Mouse (Mus musculus) right cerebral cortex, postnatal 4 days (tissue): ENCODE results near the gene Slamf7.
A peak's percentile ranks its signal among the peaks of the same experiment; 100 is the strongest.

Source experiments
- DNase-seq: peaks from one replicate; pipeline ENCODE4 v3.0.0-alpha.2; 2022

Slamf7 gene

GRCm38 (mm10) chr1:171635696-171636095 is 17.1 kb downstream of the Slamf7 start:
- no peak for DNase-seq

DNA sequence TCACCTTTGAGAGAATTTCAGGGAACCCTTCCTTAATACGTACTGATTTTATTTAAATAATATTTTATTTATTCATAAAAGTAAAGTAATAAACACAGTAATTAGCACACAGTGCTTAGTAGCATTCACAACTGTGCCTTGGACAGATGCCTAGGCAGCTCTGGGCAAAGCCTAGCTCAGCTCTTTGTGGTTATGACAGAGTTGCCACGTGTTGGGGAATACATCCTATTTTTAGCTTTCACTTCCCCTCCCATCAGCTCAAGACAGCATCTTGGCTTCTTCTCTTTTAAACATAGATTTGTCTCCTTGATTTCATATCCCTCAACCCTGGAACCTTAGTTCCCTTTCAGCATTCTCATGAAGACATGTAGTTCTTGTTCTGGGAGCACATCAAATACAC is 21.4 kb downstream of the Slamf7 start:
- peak; percentile 16 for DNase-seq

DNA sequence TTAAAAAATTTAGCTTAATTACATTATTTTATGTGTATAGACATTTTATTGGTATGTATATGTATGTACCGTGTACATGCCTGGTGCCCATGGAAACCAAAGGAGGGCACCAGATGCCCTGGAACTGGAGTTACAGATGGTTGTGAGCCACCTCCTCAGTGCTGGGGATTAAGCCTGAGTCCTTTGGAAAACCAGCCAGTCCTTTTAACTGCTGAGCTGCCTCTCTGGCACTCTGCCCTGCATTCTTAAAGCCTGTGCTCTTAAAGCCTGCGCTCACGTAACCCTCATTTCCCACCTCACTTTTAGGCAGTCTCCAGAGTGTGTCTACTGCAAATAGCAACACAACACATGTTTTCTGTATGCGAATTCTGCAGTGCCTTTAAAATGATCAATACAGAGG is 21.9 kb downstream of the Slamf7 start:
- no peak for DNase-seq

- DNase-seq, result no peak
Observed at GRCm38 (mm10) chr1:171630041-171630440, 22.8 kb downstream of the Slamf7 start.

DNA sequence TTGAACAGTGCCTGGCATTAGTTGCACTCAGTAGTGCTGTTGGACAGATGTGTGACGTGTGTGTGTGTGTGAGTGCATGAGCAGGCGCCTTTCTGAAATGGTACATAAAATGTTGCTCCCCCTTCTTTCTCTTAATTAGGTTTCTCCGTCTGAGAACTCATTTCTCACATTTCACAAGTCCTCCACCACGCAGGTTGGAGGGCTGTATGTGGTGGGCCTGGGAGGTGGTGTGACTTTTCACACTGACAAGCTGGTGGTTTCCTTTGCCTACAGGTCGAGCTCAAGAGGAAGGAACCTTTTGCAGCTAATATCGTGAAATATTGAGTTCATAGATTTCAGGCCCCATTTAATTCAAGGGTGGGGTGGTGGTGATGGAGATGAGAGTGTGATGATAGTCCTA is 23.7 kb downstream of the Slamf7 start:
- no peak for DNase-seq

DNA sequence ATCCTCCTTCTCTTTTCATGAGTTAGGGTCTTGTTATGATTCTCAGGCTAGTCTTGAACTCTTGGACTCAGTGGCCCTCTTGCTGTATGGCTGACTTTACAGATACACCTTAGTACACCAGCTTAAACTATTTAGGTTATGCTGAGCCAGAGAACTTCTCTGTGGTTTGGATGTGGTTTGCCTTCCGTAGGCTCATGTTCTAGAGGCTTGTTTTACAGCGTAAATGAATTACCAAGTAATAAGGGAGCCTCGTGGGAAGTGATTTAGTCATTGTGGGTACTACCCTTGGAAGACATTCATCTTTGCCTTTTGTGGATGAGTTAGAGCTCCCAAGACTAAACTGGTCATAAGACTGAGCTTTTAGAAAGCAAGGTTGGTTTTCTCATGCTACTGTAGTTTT is 25.0 kb downstream of the Slamf7 start:
- DNase-seq, result no peak

- no peak for DNase-seq
Observed at GRCm38 (mm10) chr1:171620091-171620490, 32.7 kb downstream of the Slamf7 start.

DNA sequence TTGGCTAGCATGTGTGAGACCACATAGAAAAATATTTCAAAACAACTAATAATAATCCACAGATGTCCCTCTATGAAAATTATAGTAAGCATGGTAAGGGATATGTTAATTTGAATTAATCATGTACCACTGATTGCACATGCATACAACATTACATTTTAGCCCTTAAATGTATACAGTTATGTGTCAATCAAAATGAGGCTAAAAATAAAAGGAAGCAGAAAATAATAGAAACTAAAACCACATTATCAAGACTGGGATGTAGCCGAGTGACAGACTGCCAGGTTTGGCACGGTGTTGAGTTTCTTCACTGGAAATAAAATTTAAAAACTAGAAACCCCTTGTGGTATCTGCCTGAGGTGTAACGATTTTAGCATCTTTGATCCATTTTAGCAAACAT is 33.2 kb downstream of the Slamf7 start:
- no peak for DNase-seq

- DNase-seq, result no peak
Observed at GRCm38 (mm10) chr1:171619001-171619400, 33.8 kb downstream of the Slamf7 start.

DNA sequence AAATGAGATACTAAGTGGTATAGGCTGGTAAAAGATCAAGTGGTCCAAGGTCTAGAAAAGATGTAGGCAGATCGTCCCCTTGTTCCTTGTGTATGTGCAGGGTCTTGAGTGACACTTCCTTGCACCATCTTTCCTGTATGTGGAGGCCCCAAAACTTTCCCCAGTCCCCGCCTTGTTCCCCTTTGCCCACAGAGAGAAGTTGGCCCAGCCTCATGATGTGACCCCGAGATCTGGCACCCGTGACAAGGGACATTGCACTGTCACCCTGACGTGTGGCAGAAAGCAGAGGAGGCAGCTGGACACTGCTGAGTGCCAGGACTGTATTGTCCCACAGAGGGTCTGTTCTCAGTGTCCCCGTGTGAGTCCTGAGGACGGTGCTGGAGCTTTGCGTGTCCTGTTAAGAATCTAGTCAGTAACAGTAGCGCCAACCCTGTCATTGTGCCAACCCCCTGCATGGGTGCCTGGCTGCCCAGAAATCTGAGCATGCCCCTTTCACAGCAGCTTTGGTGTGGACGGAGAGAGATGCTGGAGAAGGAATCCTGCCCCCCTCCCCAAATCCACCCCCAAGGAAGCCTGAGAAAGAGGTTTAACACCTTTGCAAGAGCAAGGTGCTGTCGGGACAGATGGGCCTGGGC is 35.8 kb downstream of the Slamf7 start:
- no peak for DNase-seq

DNA sequence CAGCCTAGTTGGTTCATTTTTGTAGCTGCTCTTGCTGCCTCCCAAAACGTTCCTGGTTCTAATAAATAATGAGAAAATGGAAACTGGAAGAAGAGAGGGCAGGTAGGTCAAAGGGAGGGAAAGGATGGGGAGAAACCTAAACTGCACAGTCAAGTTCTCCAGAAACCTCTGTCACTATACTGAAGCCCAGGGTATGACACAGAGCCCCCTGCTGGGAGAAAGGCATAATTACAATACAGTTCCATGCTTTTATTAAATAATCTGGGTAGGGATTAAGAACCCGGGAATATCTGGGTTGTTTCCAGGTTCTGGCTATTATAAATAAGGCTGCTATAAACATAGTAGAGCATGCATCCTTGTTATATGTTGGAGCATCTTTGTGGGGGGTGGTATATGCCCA is 38.9 kb downstream of the Slamf7 start:
- no peak for DNase-seq

DNA sequence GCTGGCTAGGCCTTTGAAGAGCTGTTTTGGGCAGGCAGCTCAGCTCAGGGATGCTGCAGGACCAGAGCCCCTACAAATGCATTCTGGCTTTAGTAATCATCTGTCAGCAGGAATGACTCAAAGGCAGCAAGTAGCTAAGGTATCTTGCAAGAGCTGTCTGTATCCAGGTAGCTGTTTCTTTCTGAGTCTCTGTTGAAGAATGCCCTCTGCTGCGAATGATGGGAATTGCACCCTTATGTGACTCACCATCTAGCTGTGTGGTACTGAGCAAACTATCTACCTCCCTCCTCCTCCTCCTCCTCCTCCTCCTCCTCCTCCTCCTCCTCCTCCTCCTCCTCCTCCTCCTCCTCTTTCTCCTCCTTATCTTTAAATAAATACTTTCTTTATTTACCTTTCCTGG is 42.1 kb downstream of the Slamf7 start:
- DNase-seq, result no peak

DNA sequence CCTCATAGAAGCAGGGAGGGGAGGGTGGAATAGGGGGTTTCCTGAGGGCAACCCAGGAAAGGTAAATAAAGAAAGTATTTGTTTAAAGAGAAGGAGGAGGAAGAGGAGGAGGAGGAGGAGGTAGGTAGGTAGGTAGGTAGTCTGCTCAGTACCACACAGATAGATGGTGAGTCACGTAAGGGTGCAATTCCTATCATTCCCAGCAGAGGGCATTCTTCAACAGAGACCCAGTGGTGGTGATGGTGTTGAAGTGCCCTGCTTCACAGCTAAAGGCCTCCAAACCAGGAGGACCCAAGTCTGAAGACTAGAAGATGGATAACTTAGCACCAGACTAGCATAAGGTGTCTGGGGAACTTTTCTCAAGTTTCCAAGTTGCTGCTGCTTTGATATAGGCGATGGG is 42.8 kb downstream of the Slamf7 start:
- no peak for DNase-seq

DNA sequence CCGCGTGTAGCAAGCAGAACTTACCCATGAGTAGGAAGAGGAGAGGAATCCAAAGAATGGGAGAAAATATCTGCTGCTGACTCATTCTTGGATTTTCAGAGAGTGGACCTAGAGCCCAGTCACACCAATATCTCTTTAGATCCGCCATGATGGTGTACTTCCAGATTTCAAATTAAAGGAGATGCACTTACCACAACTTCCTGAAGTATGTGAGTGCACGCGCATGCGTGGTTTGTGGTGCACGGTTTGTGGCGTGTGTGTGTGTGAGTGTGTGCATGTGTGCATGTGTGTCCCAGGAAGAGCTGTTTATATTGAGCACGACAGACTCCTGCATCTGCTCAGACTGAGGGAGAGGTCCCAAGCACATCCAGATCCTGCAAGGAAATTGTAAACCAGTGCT is 45.7 kb downstream of the Slamf7 start, which contains the start of gene Ly9:
Gene Ly9, minus strand, starts transcription at position 235 of the 400 bp plus-strand sequence.
- DNase-seq, result no peak

- no peak for DNase-seq
Observed at GRCm38 (mm10) chr1:171606656-171607055, 46.2 kb downstream of the Slamf7 start.

DNA sequence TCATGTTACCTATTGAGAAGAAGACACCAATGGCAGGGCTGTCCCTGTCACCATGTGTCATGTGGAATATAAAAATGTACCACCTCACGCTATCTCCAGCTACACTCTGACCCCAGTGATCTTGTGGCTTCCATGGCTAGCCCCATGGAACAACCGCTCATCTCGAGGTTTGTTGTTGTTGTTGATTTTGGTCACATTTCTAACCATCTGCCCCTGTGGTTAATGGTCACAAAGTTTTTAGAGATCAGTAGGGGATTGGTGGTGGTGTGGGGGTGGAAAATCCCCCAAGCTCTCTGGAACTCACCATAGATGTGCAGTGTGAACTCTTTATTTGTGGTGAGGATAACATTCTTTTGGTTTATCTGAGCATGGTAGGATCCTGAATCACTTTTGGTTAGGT is 48.1 kb downstream of the Slamf7 start:
- no peak for DNase-seq

DNA sequence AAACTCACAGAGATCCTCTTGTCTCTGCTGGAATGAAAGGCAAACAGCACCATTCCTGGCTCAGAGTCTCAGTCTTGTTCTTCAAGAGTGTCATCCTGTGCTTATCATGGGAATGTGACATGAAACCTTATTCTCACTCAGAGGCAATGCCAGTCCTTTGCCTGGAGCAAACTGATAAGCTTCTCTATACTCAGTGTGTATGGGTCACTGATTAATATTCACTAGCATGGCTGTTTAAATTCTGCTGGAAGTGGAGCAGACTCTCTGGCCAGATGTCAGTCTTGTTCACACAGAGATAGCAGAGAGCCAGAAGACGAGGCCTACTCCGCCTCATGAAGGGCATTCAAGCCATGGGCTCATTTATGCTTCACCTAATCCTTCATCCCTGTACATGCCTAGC is 68.3 kb downstream of the Slamf7 start:
- no peak for DNase-seq
